Mouse (Mus musculus) lung, adult 10 weeks (tissue): ENCODE data around the gene Tbccd1. TPM values are rescaled to one million over a fixed set of nuclear protein-coding genes. Genes with fewer than 3 reads are reported as not detected.

ENCODE experiments used
- polyA plus RNA-seq: library from polyadenylated mRNA; stranded (reverse); fragments of 350-450 nt; fragmentation: Illumina TruSeq; extraction: RNeasy Lipid Tissue Mini Kit (QIAGEN cat#74804); gene quantifications from one replicate; pipeline ENCODE4 v1.2.3, GENCODE M21; 2014; ENCODE audit warnings: low read depth, low replicate concordance; ENCODE audit not compliant: insufficient read depth

Tbccd1 gene
- polyA plus RNA-seq = 7.0 TPM

DNA sequence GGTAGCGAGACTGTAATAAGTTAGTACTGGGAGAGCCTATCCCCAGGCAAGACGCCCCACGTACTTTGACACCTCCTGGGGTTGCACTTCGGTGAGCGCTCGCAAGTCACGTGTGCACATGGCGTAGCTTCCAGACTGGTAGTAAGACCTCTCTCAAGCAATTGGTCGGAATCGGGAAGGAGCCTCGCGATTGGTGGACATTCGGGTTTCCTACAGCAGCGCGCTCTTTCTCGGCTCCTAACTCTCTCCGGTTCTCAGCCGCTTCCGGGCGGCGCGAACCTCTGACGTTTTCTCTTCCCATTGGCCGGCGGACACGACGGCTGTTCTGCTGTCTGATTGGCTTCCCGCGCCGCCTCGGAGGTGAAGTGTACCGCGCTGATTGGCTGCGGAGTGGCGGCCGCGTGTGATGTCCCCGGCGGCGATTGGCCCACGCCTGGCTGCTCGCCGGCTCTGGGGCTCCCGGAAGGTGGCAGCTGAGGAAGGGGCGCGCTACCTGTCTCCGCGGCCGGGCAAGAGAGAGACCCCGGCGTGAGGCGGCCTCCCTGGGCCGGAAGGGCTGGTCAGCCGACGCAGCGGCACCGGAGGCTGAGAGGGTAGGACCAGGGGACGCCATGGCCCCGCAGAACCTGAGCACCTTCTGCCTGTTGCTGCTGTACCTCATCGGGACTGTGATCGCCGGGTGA is at the start of gene Tbccd1, which contains the start of gene Dnajb11:
Tbccd1 (minus strand) TSS at position 239 of the 683 bp plus-strand sequence.
Dnajb11 (plus strand) TSS at position 415 of the 683 bp plus-strand sequence.

DNA sequence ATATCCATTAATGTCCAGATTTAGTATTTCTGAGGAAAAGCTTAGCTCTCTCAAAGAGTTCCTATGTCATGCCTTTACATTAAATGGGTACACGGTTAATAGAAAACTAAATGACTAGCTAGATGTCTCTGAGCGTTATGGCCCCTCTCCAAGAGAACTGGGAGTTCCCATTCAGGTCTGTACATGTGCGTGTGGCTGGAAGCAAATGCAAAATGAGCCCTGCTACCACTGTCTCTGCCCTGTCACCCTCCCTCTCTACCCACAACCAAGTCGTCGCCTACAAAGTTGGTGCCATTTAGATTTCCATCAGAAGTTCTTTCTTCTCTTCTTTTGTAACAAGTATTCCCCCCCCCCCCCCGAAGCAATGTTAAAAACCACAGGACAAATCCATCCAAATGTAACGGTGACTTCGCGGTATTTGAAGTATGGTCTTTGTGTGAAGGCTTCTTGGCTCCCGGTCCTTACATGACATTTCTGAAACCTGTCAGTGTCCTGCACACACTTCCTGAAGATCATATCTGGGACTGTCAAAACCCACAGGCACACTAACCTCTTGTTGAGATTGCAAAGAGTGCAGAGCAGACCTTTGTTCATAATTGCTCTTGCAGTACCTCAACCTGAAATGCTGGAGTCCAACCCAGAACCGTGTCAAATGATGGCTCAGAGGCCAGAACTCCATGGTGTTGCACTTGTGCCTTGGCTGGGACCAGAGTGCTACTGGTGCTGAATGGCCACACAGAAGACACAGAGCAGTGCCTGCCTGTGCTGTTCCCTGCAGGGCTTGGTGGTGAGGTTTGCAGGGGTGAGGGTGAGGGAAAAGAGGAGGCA is 33.4 kb upstream of the Tbccd1 start, which contains the start of gene Ahsg:
Ahsg (plus strand) TSS at position 595 of the 828 bp plus-strand sequence.

DNA sequence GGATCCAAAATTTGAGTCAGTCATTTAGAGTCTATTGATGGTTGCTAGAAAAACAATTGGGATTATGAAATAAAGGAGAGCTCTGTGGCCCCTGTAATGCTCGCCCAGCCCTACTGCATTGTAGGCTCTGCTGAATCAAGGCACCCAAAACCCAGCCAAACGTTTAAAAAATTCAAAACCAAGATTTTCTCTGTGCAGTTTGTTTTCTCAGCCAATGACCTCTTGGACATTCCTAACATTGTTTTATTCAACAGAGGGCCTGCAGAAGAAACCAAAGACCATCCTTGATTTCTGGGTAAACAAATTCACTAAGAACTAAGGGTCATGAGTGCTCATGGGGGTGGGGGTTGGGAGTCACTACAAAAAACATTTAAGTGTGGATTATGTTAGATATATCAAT is 46.0 kb downstream of the Tbccd1 start, which contains the start of gene Crygs:
Crygs (minus strand) TSS at position 101 of the 400 bp plus-strand sequence.

Other genes starting within 250 kb of the Tbccd1 start
- 0.50 TPM for gene Dgkg, start 200.4 kb downstream of the Tbccd1 start, polyA plus RNA-seq
- gene Crygs, start 46.1 kb downstream of the Tbccd1 start, polyA plus RNA-seq = not detected
- 54.6 TPM for gene Dnajb11, start 176 bp upstream of the Tbccd1 start, polyA plus RNA-seq
- gene Ahsg, start 33.6 kb upstream of the Tbccd1 start, polyA plus RNA-seq = 1.4 TPM
- gene Fetub, start 60.7 kb upstream of the Tbccd1 start, polyA plus RNA-seq = 5.4 TPM
- not detected for gene Hrg, start 93.4 kb upstream of the Tbccd1 start, polyA plus RNA-seq
- 0.44 TPM for gene Kng2, start 171.8 kb upstream of the Tbccd1 start, polyA plus RNA-seq
- not detected for gene Kng1, start 200.2 kb upstream of the Tbccd1 start, polyA plus RNA-seq
- 435 TPM for gene Eif4a2, start 249.8 kb upstream of the Tbccd1 start, polyA plus RNA-seq